Mouse (Mus musculus): ENCODE measurements around the gene Pvrig.
"Not testable (repeated sequence)": the region's sequence is repeated elsewhere in the genome, so short reads cannot be mapped to it uniquely, and the experiment has no call there.

Gene Pvrig

GRCm38 (mm10) chr5:138341661-138342060 is at the start of gene Pvrig:
Pvrig (plus strand) TSS chr5:138341961.
- DNase-seq, result no peak

GRCm38 (mm10) chr5:138294158-138294557 is 47.6 kb upstream of the Pvrig start:
- no peak for DNase-seq

- DNase-seq, result no peak
Observed at GRCm38 (mm10) chr5:138299613-138300012, 42.1 kb upstream of the Pvrig start.

GRCm38 (mm10) chr5:138312795-138313194 is 29.0 kb upstream of the Pvrig start:
- no peak for DNase-seq

- DNase-seq, result no peak
Observed at GRCm38 (mm10) chr5:138343216-138343615, 1.5 kb downstream of the Pvrig start.

GRCm38 (mm10) chr5:138363208-138363607 is 21.4 kb downstream of the Pvrig start:
- DNase-seq, result not testable (repeated sequence)

GRCm38 (mm10) chr5:138365347-138365746 is 23.6 kb downstream of the Pvrig start:
- not testable (repeated sequence) for DNase-seq
